ENCODE assay signal across 14 mouse cellular contexts in the genomic region with DNA sequence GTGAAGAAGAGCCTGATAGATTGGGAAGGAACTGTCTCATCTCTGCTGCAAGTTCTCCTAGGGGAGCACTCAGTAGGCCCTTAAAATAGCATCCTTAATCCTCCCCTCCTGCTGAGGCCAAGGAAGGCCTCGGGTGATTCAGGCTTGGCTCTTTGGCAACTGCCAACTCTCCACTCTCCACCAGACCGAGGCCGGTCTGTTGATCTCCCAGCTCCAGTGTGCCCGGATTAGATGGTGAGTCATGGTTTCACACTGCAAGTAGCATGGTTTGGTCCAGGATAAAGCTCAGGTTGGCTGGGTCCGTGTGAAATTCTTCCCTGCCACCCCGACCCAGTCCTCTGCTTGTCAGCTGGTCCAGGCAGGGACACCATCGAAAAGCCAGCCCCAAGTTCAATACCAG.
DNase-seq lines count a peak whose midpoint lies in the region; ATAC-seq and TF ChIP-seq lines count a peak whose summit lies in the region.
"Had no signal": no experiment of that assay in that cellular context is flagged by ENCODE, and none has a peak within 500 bp of the region (broad histone marks: within the 10 kb centered on the region; RNA-seq: fewer than 3 reads in every experiment).

No protein-coding gene starts in this region.

- TF ChIP-seq EP300 in heart, postnatal 0 days (IDR thresholded peaks at IDR 0.05; ENCODE audit: low read depth) = no peak

- H3K4me2 ChIP-seq in heart, postnatal 0 days (ENCODE audit: low read depth, low read length) = no peak overlapping the region
- H3K4me2 ChIP-seq in myocyte (ENCODE audit: low read depth) = peak overlapping the region; percentile 43
- H3K4me2 ChIP-seq in midbrain, postnatal 0 days (ENCODE audit: low read depth, low read length, poor library complexity, severe bottlenecking) = no peak overlapping the region
- H3K4me2 ChIP-seq: embryonic facial prominence, embryonic 13.5 days; heart, embryonic 13.5 days had no signal

- H3K4me3 ChIP-seq in heart, postnatal 0 days (ENCODE audit: low read depth, low read length) = no peak overlapping the region
- no peak overlapping the region for H3K4me3 ChIP-seq in heart, embryonic 10.5 days
- no peak overlapping the region for H3K4me3 ChIP-seq in myocyte
- H3K4me3 ChIP-seq in midbrain, postnatal 0 days (ENCODE audit: low read depth, low read length) = no peak overlapping the region
- H3K4me3 ChIP-seq: embryonic facial prominence, embryonic 13.5 days; heart, embryonic 13.5 days had no signal

- H3K9me3 ChIP-seq in heart, postnatal 0 days (replicated peaks; ENCODE audit: control insufficient read depth, low read length) = no peaks in the 10 kb centered on the region
- no peaks in the 10 kb centered on the region for H3K9me3 ChIP-seq in heart, embryonic 10.5 days
- H3K9me3 ChIP-seq in midbrain, postnatal 0 days (ENCODE audit: low read length) = no peaks in the 10 kb centered on the region
- H3K9me3 ChIP-seq: embryonic facial prominence, embryonic 13.5 days; heart, embryonic 13.5 days had no signal

- H3K79me2 ChIP-seq in myocyte (ENCODE audit: control insufficient read depth, insufficient read depth) = no peaks in the 10 kb centered on the region

- ATAC-seq in heart, postnatal 0 days (ENCODE audit: insufficient read depth, low read depth) = no peak
- ATAC-seq in midbrain, postnatal 0 days (ENCODE audit: low FRiP score) = no peak
- ATAC-seq: hindbrain, embryonic 16.5 days; midbrain, embryonic 16.5 days had no signal

- DNase-seq in heart, postnatal 0 days (ENCODE audit: low spot score) = peak; percentile 11
- no peak for DNase-seq in heart, embryonic 10.5 days (ENCODE audit: low spot score)
- peak; percentile 27 for DNase-seq in adrenal gland, postnatal 25 days
- peak; percentile 58 to 74 for DNase-seq in cerebellum, postnatal 25 days
- no peak for DNase-seq in testis, postnatal 10 days (ENCODE audit: low spot score)
- DNase-seq in lung, postnatal 36 days = no peak
- no peak for DNase-seq in midbrain, postnatal 0 days (ENCODE audit: low spot score)
- DNase-seq: liver; lung, adult 2 months had no signal

- H3K27me3 ChIP-seq in heart, postnatal 0 days (ENCODE audit: control insufficient read depth, insufficient read depth, low read length) = no peaks in the 10 kb centered on the region
- 0 out of 2 replicates have a peak, but pooled peaks cover 3% of the 10 kb centered on the region for H3K27me3 ChIP-seq in heart, embryonic 10.5 days (ENCODE audit: insufficient read depth, poor library complexity, severe bottlenecking)
- H3K27me3 ChIP-seq in myocyte (ENCODE audit: control insufficient read depth, insufficient read depth, insufficient read length) = no peaks in the 10 kb centered on the region
- H3K27me3 ChIP-seq in midbrain, postnatal 0 days (ENCODE audit: insufficient read depth, low read length) = no peaks in the 10 kb centered on the region
- H3K27me3 ChIP-seq: embryonic facial prominence, embryonic 13.5 days; heart, embryonic 13.5 days had no signal

- no peak overlapping the region for H3K27ac ChIP-seq in heart, postnatal 0 days (ENCODE audit: low read depth)
- no peak overlapping the region for H3K27ac ChIP-seq in heart, embryonic 10.5 days
- no peak overlapping the region for H3K27ac ChIP-seq in midbrain, postnatal 0 days (ENCODE audit: low read depth, low read length)
- H3K27ac ChIP-seq: embryonic facial prominence, embryonic 13.5 days; heart, embryonic 13.5 days had no signal

- WGBS in heart, postnatal 0 days = 53% methylated on average over 7 of the region's 7 CpGs
- WGBS in heart, embryonic 10.5 days = 52% methylated on average over 7 of the region's 7 CpGs
- WGBS in midbrain, postnatal 0 days = 77% methylated on average over 7 of the region's 7 CpGs

- no peaks in the 10 kb centered on the region for H3K36me3 ChIP-seq in heart, postnatal 0 days (replicated peaks; ENCODE audit: control insufficient read depth, insufficient read depth, low read length)
- H3K36me3 ChIP-seq in heart, embryonic 10.5 days = no peaks in the 10 kb centered on the region
- H3K36me3 ChIP-seq in myocyte (ENCODE audit: control insufficient read depth, insufficient read depth) = no peaks in the 10 kb centered on the region
- H3K36me3 ChIP-seq in midbrain, postnatal 0 days (ENCODE audit: insufficient read depth, low read length) = no peaks in the 10 kb centered on the region
- H3K36me3 ChIP-seq: embryonic facial prominence, embryonic 13.5 days; heart, embryonic 13.5 days had no signal

- H3K9ac ChIP-seq in heart, postnatal 0 days (replicated peaks; ENCODE audit: low read depth, low read length) = no peak overlapping the region
- H3K9ac ChIP-seq in midbrain, postnatal 0 days (replicated peaks; ENCODE audit: low read length, poor library complexity, severe bottlenecking) = no peak overlapping the region
- H3K9ac ChIP-seq: embryonic facial prominence, embryonic 13.5 days; heart, embryonic 13.5 days had no signal

- H3K4me1 ChIP-seq in heart, postnatal 0 days (ENCODE audit: control insufficient read depth, insufficient read depth) = no peaks in the 10 kb centered on the region
- H3K4me1 ChIP-seq in heart, embryonic 10.5 days = no peaks in the 10 kb centered on the region
- no peaks in the 10 kb centered on the region for H3K4me1 ChIP-seq in midbrain, postnatal 0 days (ENCODE audit: insufficient read depth, low read length)
- H3K4me1 ChIP-seq: embryonic facial prominence, embryonic 13.5 days; heart, embryonic 13.5 days had no signal

- no peak for TF ChIP-seq CTCF in heart, postnatal 0 days (IDR thresholded peaks at IDR 0.05; ENCODE audit: low read depth)
- TF ChIP-seq CTCF in midbrain, postnatal 0 days (IDR thresholded peaks at IDR 0.05) = no peak

- no peak for TF ChIP-seq POLR2A in myocyte (IDR thresholded peaks at IDR 0.05; ENCODE audit: insufficient read length, low read depth)

- H3ac ChIP-seq in myocyte (ENCODE audit: control insufficient read depth, insufficient read length) = no peak overlapping the region

TF ChIP-seq in myocyte, 11 proteins besides CTCF, POLR2A, EP300 and RAD21:
- TF ChIP-seq SRF (IDR thresholded peaks at IDR 0.05; ENCODE audit: control insufficient read depth, insufficient read length, low read depth) = no peak
- TF ChIP-seq MYOD1 (IDR thresholded peaks at IDR 0.05; ENCODE audit: control insufficient read depth in 1 of 3, insufficient read length in 2 of 3, low read depth in 2 of 3) = peak in 1 of 3 experiments; percentile 27
- TF ChIP-seq MYOG (IDR thresholded peaks at IDR 0.05; ENCODE audit: control insufficient read depth in 1 of 3, insufficient read depth in 1 of 3, insufficient read length in 2 of 3, low read depth in 2 of 3) = peak in 1 of 3 experiments; percentile 19
TF ChIP-seq in myocyte: peak in this region for 2.

Comparison
In these comparisons a context has a peak if more than half of its experiments do, and no peak if none do; other contexts are left out.
1. DNase-seq: peak in heart, postnatal 0 days (single experiment), adrenal gland, postnatal 25 days (single experiment) and cerebellum, postnatal 25 days (2 of 2); none in heart, embryonic 10.5 days (single experiment), testis, postnatal 10 days (single experiment), lung, postnatal 36 days (single experiment) and midbrain, postnatal 0 days (single experiment).